In the genomic region with DNA sequence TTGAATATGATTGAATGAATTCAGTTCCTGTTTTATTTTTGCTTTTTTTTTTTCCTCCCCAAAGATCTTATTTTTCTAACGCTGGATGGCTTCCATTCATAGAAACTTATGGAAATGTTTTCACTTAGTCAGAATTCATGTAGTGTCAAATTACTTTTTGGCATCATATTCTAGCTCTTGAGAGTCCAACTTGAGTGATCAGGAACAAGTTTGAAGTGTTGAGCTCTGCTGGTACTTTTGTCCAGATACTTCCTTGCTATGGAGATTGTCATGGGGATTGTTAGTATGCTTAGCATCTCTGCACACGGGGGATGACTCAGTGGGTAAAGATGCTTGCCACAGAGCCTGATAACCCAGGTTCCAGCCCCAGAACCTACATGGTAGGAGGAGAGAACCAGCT, we compare ENCODE assay signal across 21 mouse cellular contexts.
"Had no signal": no experiment of that assay in that cellular context is flagged by ENCODE, and none has a peak within 500 bp of the region (broad histone marks: within the 10 kb centered on the region; RNA-seq: fewer than 3 reads in every experiment).

No protein-coding gene starts in this region.

- H3K4me1 ChIP-seq: kidney, embryonic 15.5 days; limb, embryonic 13.5 days; liver, embryonic 13.5 days; lung, embryonic 15.5 days; midbrain, embryonic 10.5 days; midbrain, embryonic 13.5 days; neural tube, embryonic 13.5 days; stomach, embryonic 15.5 days had no signal

- H3K4me2 ChIP-seq: kidney, embryonic 15.5 days; limb, embryonic 13.5 days; liver, embryonic 13.5 days; lung, embryonic 15.5 days; midbrain, embryonic 13.5 days; neural tube, embryonic 13.5 days; stomach, embryonic 15.5 days had no signal

- H3K4me3 ChIP-seq: kidney, embryonic 15.5 days; limb, embryonic 13.5 days; liver, embryonic 13.5 days; lung, embryonic 15.5 days; midbrain, embryonic 10.5 days; midbrain, embryonic 13.5 days; myocyte; neural tube, embryonic 13.5 days; stomach, embryonic 15.5 days had no signal

- H3K27ac ChIP-seq: kidney, embryonic 15.5 days; limb, embryonic 13.5 days; liver, embryonic 13.5 days; lung, embryonic 15.5 days; macrophage; midbrain, embryonic 10.5 days; midbrain, embryonic 13.5 days; neural tube, embryonic 13.5 days; stomach, embryonic 15.5 days had no signal

- H3K9ac ChIP-seq: kidney, embryonic 15.5 days; limb, embryonic 13.5 days; liver, embryonic 13.5 days; lung, embryonic 15.5 days; midbrain, embryonic 13.5 days; neural tube, embryonic 13.5 days; stomach, embryonic 15.5 days had no signal

- ATAC-seq: midbrain, embryonic 13.5 days; midbrain, embryonic 16.5 days had no signal

- H3K36me3 ChIP-seq: kidney, embryonic 15.5 days; limb, embryonic 13.5 days; liver, embryonic 13.5 days; lung, embryonic 15.5 days; midbrain, embryonic 10.5 days; midbrain, embryonic 13.5 days; neural tube, embryonic 13.5 days; stomach, embryonic 15.5 days had no signal

- H3K27me3 ChIP-seq: limb, embryonic 13.5 days; lung, embryonic 15.5 days; stomach, embryonic 15.5 days had no signal

- DNase-seq: kidney, adult 11 months; kidney, adult 8-10 months; kidney, postnatal 10 days; kidney, postnatal 36 days; left cerebral cortex, postnatal 4 days; liver, embryonic 13.5 days; lung, postnatal 14 days; retina, postnatal 1 day; right cerebral cortex, postnatal 25 days; spleen, adult 18-20 months; thymus, postnatal 36 days had no signal

- H3K9me3 ChIP-seq: kidney, embryonic 15.5 days; limb, embryonic 13.5 days; liver, embryonic 13.5 days; lung, embryonic 15.5 days; midbrain, embryonic 10.5 days; midbrain, embryonic 13.5 days; neural tube, embryonic 13.5 days; stomach, embryonic 15.5 days had no signal
